Mouse (Mus musculus): ENCODE results near the gene Btbd10. TPM values are rescaled to one million over a fixed set of nuclear protein-coding genes. Genes with fewer than 3 reads are reported as not detected.

The Btbd10 gene
- polyA plus RNA-seq, 1 experiment from 2014 or later, result 5.2 TPM

GRCm38 (mm10) chr7:113289211-113289610 is 80.0 kb downstream of the Btbd10 start:
- H3K4me2 ChIP-seq (ENCODE audit: low read depth, low read length), result no peak overlapping the region
- H3K36me3 ChIP-seq (replicated peaks; ENCODE audit: insufficient read depth, low read length), result peaks cover 39% of the 10 kb centered on the region
- 68% methylated on average over 1 of the region's 1 CpGs for WGBS (ENCODE audit: insufficient replicate concordance)
- H3K4me3 ChIP-seq (ENCODE audit: low read depth, low read length), result no peak overlapping the region
- no peak for TF ChIP-seq CTCF (IDR thresholded peaks at IDR 0.05; ENCODE audit: low read depth)
- no peak for TF ChIP-seq EP300 (IDR thresholded peaks at IDR 0.05; ENCODE audit: low read depth)
- H3K9me3 ChIP-seq (ENCODE audit: low read length), result no peaks in the 10 kb centered on the region
- no peak for DNase-seq
- ATAC-seq, result no peak
- H3K27me3 ChIP-seq (ENCODE audit: insufficient read depth, low read length), result no peaks in the 10 kb centered on the region
- H3K27ac ChIP-seq (ENCODE audit: low read depth), result no peak overlapping the region
- H3K4me1 ChIP-seq (ENCODE audit: insufficient read depth), result peaks cover 5% of the 10 kb centered on the region
- H3K9ac ChIP-seq (replicated peaks), result no peak overlapping the region

GRCm38 (mm10) chr7:113285405-113285804 is 83.8 kb downstream of the Btbd10 start:
- Histone ChIP-seq H3K27me3 (ENCODE audit: insufficient read depth, low read length) (no peaks in the 10 kb centered on the region), H3K4me2 (ENCODE audit: low read depth, low read length) (no peak overlapping the region), H3K36me3 (replicated peaks; ENCODE audit: insufficient read depth, low read length) (peaks cover 34% of the 10 kb centered on the region), H3K4me3 (ENCODE audit: low read depth, low read length) (no peak overlapping the region), H3K4me1 (ENCODE audit: insufficient read depth) (no peaks in the 10 kb centered on the region), H3K9ac (replicated peaks) (no peak overlapping the region), H3K9me3 (ENCODE audit: low read length) (no peaks in the 10 kb centered on the region), H3K27ac (ENCODE audit: low read depth) (no peak overlapping the region)
- 72% methylated on average over 2 of the region's 2 CpGs for WGBS (ENCODE audit: insufficient replicate concordance)
- DNase-seq (no peak), ATAC-seq (no peak)
- no peak for TF ChIP-seq CTCF (IDR thresholded peaks at IDR 0.05; ENCODE audit: low read depth)
- TF ChIP-seq EP300 (IDR thresholded peaks at IDR 0.05; ENCODE audit: low read depth), result no peak

- H3K4me3 ChIP-seq (ENCODE audit: low read depth, low read length), result no peak overlapping the region
- H3K4me2 ChIP-seq (ENCODE audit: low read depth, low read length), result no peak overlapping the region
- peaks cover 6% of the 10 kb centered on the region; the same call in 1 of the 2 replicates for H3K36me3 ChIP-seq (replicated peaks; ENCODE audit: insufficient read depth, low read length)
- H3K4me1 ChIP-seq (ENCODE audit: insufficient read depth), result no peaks in the 10 kb centered on the region
- ATAC-seq, result no peak
- WGBS (ENCODE audit: insufficient replicate concordance), result 70% methylated on average over 2 of the region's 2 CpGs
- DNase-seq, result no peak
- no peaks in the 10 kb centered on the region for H3K9me3 ChIP-seq (ENCODE audit: low read length)
- no peak overlapping the region for H3K9ac ChIP-seq (replicated peaks)
- TF ChIP-seq EP300 (IDR thresholded peaks at IDR 0.05; ENCODE audit: low read depth) (no peak), CTCF (IDR thresholded peaks at IDR 0.05; ENCODE audit: low read depth) (no peak)
- no peaks in the 10 kb centered on the region for H3K27me3 ChIP-seq (ENCODE audit: insufficient read depth, low read length)
- no peak overlapping the region for H3K27ac ChIP-seq (ENCODE audit: low read depth)
These were observed 89.9 kb downstream of the Btbd10 start for GRCm38 (mm10) chr7:113279246-113279645.

- WGBS (ENCODE audit: insufficient replicate concordance), result 72% methylated on average over 4 of the region's 4 CpGs
- no peak for DNase-seq
These were observed 90.7 kb downstream of the Btbd10 start for GRCm38 (mm10) chr7:113278493-113278892.

GRCm38 (mm10) chr7:113277245-113277644 is 91.9 kb downstream of the Btbd10 start:
- H3K9me3 ChIP-seq (ENCODE audit: low read length), result no peaks in the 10 kb centered on the region
- H3K27ac ChIP-seq (ENCODE audit: low read depth), result no peak overlapping the region
- DNase-seq (no peak), ATAC-seq (no peak)
- H3K4me2 ChIP-seq (ENCODE audit: low read depth, low read length), result no peak overlapping the region
- no peaks in the 10 kb centered on the region for H3K27me3 ChIP-seq (ENCODE audit: insufficient read depth, low read length)
- TF ChIP-seq CTCF (IDR thresholded peaks at IDR 0.05; ENCODE audit: low read depth), result no peak
- no peak for TF ChIP-seq EP300 (IDR thresholded peaks at IDR 0.05; ENCODE audit: low read depth)
- no peaks in the 10 kb centered on the region for H3K4me1 ChIP-seq (ENCODE audit: insufficient read depth)
- H3K9ac ChIP-seq (replicated peaks), result no peak overlapping the region
- WGBS (ENCODE audit: insufficient replicate concordance), result 72% methylated on average over 2 of the region's 2 CpGs
- no peak overlapping the region for H3K4me3 ChIP-seq (ENCODE audit: low read depth, low read length)
- no peaks in the 10 kb centered on the region for H3K36me3 ChIP-seq (replicated peaks; ENCODE audit: insufficient read depth, low read length)

More at GRCm38 (mm10) chr7:113278493-113278892, 90.7 kb downstream of the Btbd10 start:
- H3K27me3 ChIP-seq (ENCODE audit: insufficient read depth, low read length), result no peaks in the 10 kb centered on the region
- peaks cover 4% of the 10 kb centered on the region; the same call in 1 of the 2 replicates for H3K36me3 ChIP-seq (replicated peaks; ENCODE audit: insufficient read depth, low read length)
- no peaks in the 10 kb centered on the region for H3K9me3 ChIP-seq (ENCODE audit: low read length)
- H3K4me1 ChIP-seq (ENCODE audit: insufficient read depth), result no peaks in the 10 kb centered on the region
- no peak overlapping the region for H3K4me2 ChIP-seq (ENCODE audit: low read depth, low read length)
- H3K4me3 ChIP-seq (ENCODE audit: low read depth, low read length), result no peak overlapping the region
- no peak for TF ChIP-seq EP300 (IDR thresholded peaks at IDR 0.05; ENCODE audit: low read depth)
- TF ChIP-seq CTCF (IDR thresholded peaks at IDR 0.05; ENCODE audit: low read depth), result no peak
- no peak overlapping the region for H3K9ac ChIP-seq (replicated peaks)
- ATAC-seq, result no peak
- H3K27ac ChIP-seq (ENCODE audit: low read depth), result no peak overlapping the region

- Histone ChIP-seq H3K9ac (replicated peaks) (no peak overlapping the region), H3K27me3 (ENCODE audit: insufficient read depth, low read length) (no peaks in the 10 kb centered on the region), H3K36me3 (replicated peaks; ENCODE audit: insufficient read depth, low read length) (no peaks in the 10 kb centered on the region), H3K4me2 (ENCODE audit: low read depth, low read length) (no peak overlapping the region), H3K9me3 (ENCODE audit: low read length) (no peaks in the 10 kb centered on the region), H3K27ac (ENCODE audit: low read depth) (no peak overlapping the region), H3K4me3 (ENCODE audit: low read depth, low read length) (no peak overlapping the region), H3K4me1 (ENCODE audit: insufficient read depth) (no peaks in the 10 kb centered on the region)
- no peak for DNase-seq
- 69% methylated on average over 6 of the region's 6 CpGs for WGBS (ENCODE audit: insufficient replicate concordance)
- no peak for TF ChIP-seq CTCF (IDR thresholded peaks at IDR 0.05; ENCODE audit: low read depth)
- TF ChIP-seq EP300 (IDR thresholded peaks at IDR 0.05; ENCODE audit: low read depth), result no peak
- no peak for ATAC-seq
These were observed 96.7 kb downstream of the Btbd10 start for GRCm38 (mm10) chr7:113272338-113272997.

Data from liver, postnatal 0 days (tissue).